Mouse (Mus musculus): Measurements from ENCODE around the gene Fam149a. TPM values are rescaled to one million over a fixed set of nuclear protein-coding genes. Genes with fewer than 3 reads are reported as not detected.
A peak's percentile ranks its signal among the peaks of the same experiment; 100 is the strongest.

Gene Fam149a
- total and polyA plus RNA-seq, 2 experiments = 8.3 to 10.7 TPM

- H3K27me3 ChIP-seq (ENCODE audit: control insufficient read depth, insufficient read depth, low read length) = no peaks in the 10 kb centered on the region
Observed at GRCm38 (mm10) chr8:45344298-45344697, 37.8 kb downstream of the Fam149a start.

GRCm38 (mm10) chr8:45341630-45342628, 40.2 kb downstream of the Fam149a start:
- Histone ChIP-seq H3K4me3 (ENCODE audit: insufficient read depth, low read depth, low read length) (no peak overlapping the region), H3K27me3 (ENCODE audit: control insufficient read depth, insufficient read depth, low read length) (no peaks in the 10 kb centered on the region), H3K4me1 (ENCODE audit: control insufficient read depth, insufficient read depth, low read length) (peaks cover 10% of the 10 kb centered on the region), H3K9ac (ENCODE audit: low read depth, low read length) (peak overlapping the region; percentile 48), H3K36me3 (ENCODE audit: control insufficient read depth, insufficient read depth, low read length) (peaks cover 33% of the 10 kb centered on the region), H3K79me2 (ENCODE audit: control insufficient read depth, insufficient read depth, low read length) (no peaks in the 10 kb centered on the region; the same call in 1 of the 2 replicates), H3K27ac (replicated peaks; ENCODE audit: insufficient read depth, low read depth, low read length) (peak overlapping the region; percentile 95)
- 35% methylated on average over 12 of the region's 12 CpGs for WGBS
- DNase-seq (ENCODE audit: extremely low read depth, low read depth, low spot score) = peak; percentile 87
- TF ChIP-seq POLR2A (IDR thresholded peaks at IDR 0.05; ENCODE audit: extremely low read depth, insufficient read depth, low read length) (no peak), CTCF (IDR thresholded peaks at IDR 0.05; ENCODE audit: low read depth, low read length) (no peak)

More at GRCm38 (mm10) chr8:45344298-45344697, 37.8 kb downstream of the Fam149a start:
- Histone ChIP-seq H3K27ac (replicated peaks; ENCODE audit: insufficient read depth, low read depth, low read length) (no peak overlapping the region), H3K4me3 (ENCODE audit: insufficient read depth, low read depth, low read length) (no peak overlapping the region), H3K79me2 (ENCODE audit: control insufficient read depth, insufficient read depth, low read length) (no peaks in the 10 kb centered on the region; the same call in 1 of the 2 replicates), H3K4me1 (ENCODE audit: control insufficient read depth, insufficient read depth, low read length) (peaks cover 10% of the 10 kb centered on the region), H3K9ac (ENCODE audit: low read depth, low read length) (no peak overlapping the region), H3K36me3 (ENCODE audit: control insufficient read depth, insufficient read depth, low read length) (peaks cover 31% of the 10 kb centered on the region)
- TF ChIP-seq POLR2A (IDR thresholded peaks at IDR 0.05; ENCODE audit: extremely low read depth, insufficient read depth, low read length) (no peak), CTCF (IDR thresholded peaks at IDR 0.05; ENCODE audit: low read depth, low read length) (no peak)
- WGBS = 92% methylated on average over 8 of the region's 8 CpGs
- no peak for DNase-seq (ENCODE audit: extremely low read depth, low read depth, low spot score)

- Histone ChIP-seq H3K27me3 (ENCODE audit: control insufficient read depth, insufficient read depth, low read length) (no peaks in the 10 kb centered on the region), H3K36me3 (ENCODE audit: control insufficient read depth, insufficient read depth, low read length) (peaks cover 7% of the 10 kb centered on the region), H3K27ac (replicated peaks; ENCODE audit: insufficient read depth, low read depth, low read length) (peak overlapping the region; percentile 97), H3K79me2 (ENCODE audit: control insufficient read depth, insufficient read depth, low read length) (peaks cover 4% of the 10 kb centered on the region; the same call in 1 of the 2 replicates), H3K4me3 (ENCODE audit: insufficient read depth, low read depth, low read length) (peak overlapping the region; percentile 92), H3K9ac (ENCODE audit: low read depth, low read length) (peak overlapping the region; percentile 58), H3K4me1 (ENCODE audit: control insufficient read depth, insufficient read depth, low read length) (peaks cover 12% of the 10 kb centered on the region)
- peak; percentile 80 for DNase-seq (ENCODE audit: extremely low read depth, low read depth, low spot score)
- TF ChIP-seq CTCF (IDR thresholded peaks at IDR 0.05; ENCODE audit: low read depth, low read length) (no peak), POLR2A (IDR thresholded peaks at IDR 0.05; ENCODE audit: extremely low read depth, insufficient read depth, low read length) (no peak)
- WGBS = 1% methylated on average over 8 of the region's 8 CpGs
Observed at GRCm38 (mm10) chr8:45333493-45333892, 48.6 kb downstream of the Fam149a start.

- peak within 1 kb of the TSS; percentile 95 for H3K9ac ChIP-seq (ENCODE audit: low read depth, low read length)
- DNase-seq (ENCODE audit: extremely low read depth, low read depth, low spot score) = peak; percentile 92
- peak within 1 kb of the TSS; percentile 92 for H3K4me3 ChIP-seq (ENCODE audit: insufficient read depth, low read depth, low read length)
- H3K36me3 ChIP-seq (ENCODE audit: control insufficient read depth, insufficient read depth, low read length) = peaks cover 6% of the 10 kb centered on the region
- peaks cover 13% of the 10 kb centered on the region for H3K4me1 ChIP-seq (ENCODE audit: control insufficient read depth, insufficient read depth, low read length)
- under 1% methylated on average over 44 of the region's 44 CpGs for WGBS
- peak within 1 kb of the TSS; percentile 97 for H3K27ac ChIP-seq (replicated peaks; ENCODE audit: insufficient read depth, low read depth, low read length)
- peaks cover 4% of the 10 kb centered on the region; the same call in 1 of the 2 replicates for H3K79me2 ChIP-seq (ENCODE audit: control insufficient read depth, insufficient read depth, low read length)
- no peaks in the 10 kb centered on the region for H3K27me3 ChIP-seq (ENCODE audit: control insufficient read depth, insufficient read depth, low read length)
- TF ChIP-seq POLR2A (IDR thresholded peaks at IDR 0.05; ENCODE audit: extremely low read depth, insufficient read depth, low read length) = peak; percentile 84
- TF ChIP-seq CTCF (IDR thresholded peaks at IDR 0.05; ENCODE audit: low read depth, low read length) = no peak
Observed at GRCm38 (mm10) chr8:45332685-45333409, 49.2 kb downstream of the Fam149a start, which contains the start of gene Cyp4v3. TSS of gene Cyp4v3 (minus strand) at chr8:45333216.

GRCm38 (mm10) chr8:45330856-45331255, 51.2 kb downstream of the Fam149a start:
- 38% methylated on average over 3 of the region's 3 CpGs for WGBS
- H3K36me3 ChIP-seq (ENCODE audit: control insufficient read depth, insufficient read depth, low read length) = peaks cover 11% of the 10 kb centered on the region
- DNase-seq (ENCODE audit: extremely low read depth, low read depth, low spot score) = peak; percentile 58
- H3K9ac ChIP-seq (ENCODE audit: low read depth, low read length) = peak overlapping the region; percentile 49
- H3K4me1 ChIP-seq (ENCODE audit: control insufficient read depth, insufficient read depth, low read length) = peaks cover 17% of the 10 kb centered on the region
- no peak for TF ChIP-seq CTCF (IDR thresholded peaks at IDR 0.05; ENCODE audit: low read depth, low read length)
- TF ChIP-seq POLR2A (IDR thresholded peaks at IDR 0.05; ENCODE audit: extremely low read depth, insufficient read depth, low read length) = no peak
- peak overlapping the region; percentile 75 for H3K27ac ChIP-seq (replicated peaks; ENCODE audit: insufficient read depth, low read depth, low read length)
- no peaks in the 10 kb centered on the region for H3K27me3 ChIP-seq (ENCODE audit: control insufficient read depth, insufficient read depth, low read length)
- H3K4me3 ChIP-seq (ENCODE audit: insufficient read depth, low read depth, low read length) = peak overlapping the region; percentile 32
- H3K79me2 ChIP-seq (ENCODE audit: control insufficient read depth, insufficient read depth, low read length) = peaks cover 4% of the 10 kb centered on the region; the same call in 1 of the 2 replicates
